Mouse (Mus musculus) limb, embryonic 14.5 days (tissue): ENCODE measurements at regions not wholly inside any gene's neighbourhood (a gene's known extent, or its start where the extent isn't known, plus 50 kb on each side); places are given as distances from the start of the nearest gene placed in this dataset.

Source experiments
- ATAC-seq: fragments of 200-750 bp; cut with Nextera tagmentation; 2 replicates; pipeline ENCODE4 v1.8.0; 2017; ENCODE audit warnings: low read depth, moderate number of reproducible peaks, moderate TSS enrichment; ENCODE audit not compliant: low FRiP score
- DNase-seq: peaks from one replicate; pipeline ENCODE4 v3.0.0-alpha.2; 2015; ENCODE audit warnings: low spot score
- H3K27ac ChIP-seq: fragments of 300-500 bp; sonication (generic); replicated peaks from 2 replicates; pipeline ENCODE4 v1.5.1; 2014; ENCODE audit warnings: low read depth, mild to moderate bottlenecking, low read length, moderate library complexity, mixed read lengths
- H3K27me3 ChIP-seq: fragments of 300-500 bp; sonication (generic); 2 replicates; pipeline ENCODE4 v1.6.1; 2014; ENCODE audit warnings: low read length, mixed read lengths; ENCODE audit not compliant: control insufficient read depth, insufficient read depth
- H3K36me3 ChIP-seq: fragments of 300-500 bp; sonication (generic); 2 replicates; pipeline ENCODE4 v1.6.1; 2014; ENCODE audit warnings: mild to moderate bottlenecking, low read length, moderate library complexity, mixed read lengths; ENCODE audit not compliant: control insufficient read depth, insufficient read depth
- H3K4me1 ChIP-seq: fragments of 300-500 bp; sonication (generic); 2 replicates; pipeline ENCODE4 v1.6.1; 2014; ENCODE audit warnings: antibody characterized with exemption, low read length, mixed read lengths; ENCODE audit not compliant: control insufficient read depth, insufficient read depth
- H3K4me2 ChIP-seq: fragments of 300-500 bp; sonication (generic); replicated peaks from 2 replicates; pipeline ENCODE4 v1.6.1; 2014; ENCODE audit warnings: low read depth, mild to moderate bottlenecking, low read length, moderate library complexity; ENCODE audit not compliant: severe bottlenecking
- H3K4me3 ChIP-seq: fragments of 300-500 bp; sonication (generic); replicated peaks from 2 replicates; pipeline ENCODE4 v1.5.1; 2014; ENCODE audit warnings: low read length
- H3K9ac ChIP-seq: fragments of 300-500 bp; sonication (generic); 2 replicates; pipeline ENCODE4 v1.6.1; 2014; ENCODE audit warnings: mild to moderate bottlenecking, low read depth, low read length, moderate library complexity; ENCODE audit not compliant: severe bottlenecking
- H3K9me3 ChIP-seq: fragments of 300-500 bp; sonication (generic); 2 replicates; pipeline ENCODE4 v1.6.1; 2016; ENCODE audit warnings: low read length; ENCODE audit not compliant: control insufficient read depth
- POLR2A ChIP-seq: fragments of 200-500 bp; IDR thresholded peaks from 2 replicates; pipeline ENCODE4 v1.8.0; 2012; ENCODE audit warnings: inconsistent platforms, mild to moderate bottlenecking, moderate library complexity, borderline replicate concordance; ENCODE audit not compliant: insufficient read depth, insufficient read length; ENCODE audit errors: extremely low read depth
- WGBS: fragments of 180-500 bp; shearing (Covaris S2); extraction: QIAGEN DNeasy Blood & Tissue Kit; methylation state at CpG from one replicate; pipeline ENCODE4 v1.1.7; 2014; 5-methylcytosine and 5-hydroxymethylcytosine counted together

- H3K9me3 ChIP-seq = no peaks in the 10 kb centered on the region
- no peak overlapping the region for H3K4me3 ChIP-seq
- H3K4me1 ChIP-seq = no peaks in the 10 kb centered on the region
- no peak overlapping the region for H3K4me2 ChIP-seq
- H3K27ac ChIP-seq = no peak overlapping the region
- TF ChIP-seq POLR2A = no peak
- ATAC-seq (no peak), DNase-seq (no peak)
- no peaks in the 10 kb centered on the region for H3K27me3 ChIP-seq
- H3K9ac ChIP-seq = no peak overlapping the region
- H3K36me3 ChIP-seq = no peaks in the 10 kb centered on the region
- 71% methylated on average over 2 of the region's 2 CpGs for WGBS
Observed at GRCm38 (mm10) chr12:7906831-7907230, 70.6 kb upstream of the Apob start.

- Histone ChIP-seq H3K36me3 (no peaks in the 10 kb centered on the region), H3K4me2 (no peak overlapping the region), H3K4me3 (no peak overlapping the region), H3K27ac (no peak overlapping the region), H3K9ac (no peak overlapping the region), H3K27me3 (no peaks in the 10 kb centered on the region), H3K9me3 (no peaks in the 10 kb centered on the region), H3K4me1 (no peaks in the 10 kb centered on the region)
- TF ChIP-seq POLR2A = no peak
- DNase-seq (no peak), ATAC-seq (no peak)
- 73% methylated on average over 9 of the region's 9 CpGs for WGBS
Observed at GRCm38 (mm10) chr12:7909746-7910360, 67.6 kb upstream of the Apob start.

- Histone ChIP-seq H3K9me3 (no peaks in the 10 kb centered on the region), H3K27ac (no peak overlapping the region), H3K4me3 (no peak overlapping the region), H3K27me3 (no peaks in the 10 kb centered on the region), H3K36me3 (no peaks in the 10 kb centered on the region), H3K4me2 (no peak overlapping the region), H3K9ac (no peak overlapping the region), H3K4me1 (no peaks in the 10 kb centered on the region)
- ATAC-seq = no peak
- 52% methylated on average over 2 of the region's 2 CpGs for WGBS
- no peak for TF ChIP-seq POLR2A
- no peak for DNase-seq
Observed at GRCm38 (mm10) chr12:7910509-7910908, 66.9 kb upstream of the Apob start.

- ATAC-seq (no peak), DNase-seq (no peak)
- WGBS = 74% methylated on average over 1 of the region's 1 CpGs
- Histone ChIP-seq H3K27ac (no peak overlapping the region), H3K9me3 (no peaks in the 10 kb centered on the region), H3K4me3 (no peak overlapping the region), H3K4me1 (no peaks in the 10 kb centered on the region), H3K27me3 (no peaks in the 10 kb centered on the region), H3K9ac (no peak overlapping the region), H3K36me3 (no peaks in the 10 kb centered on the region), H3K4me2 (no peak overlapping the region)
- no peak for TF ChIP-seq POLR2A
Observed at GRCm38 (mm10) chr12:7918385-7918784, 59.1 kb upstream of the Apob start.

GRCm38 (mm10) chr12:7918967-7919708, 58.3 kb upstream of the Apob start:
- TF ChIP-seq POLR2A = no peak
- Histone ChIP-seq H3K4me1 (no peaks in the 10 kb centered on the region), H3K9ac (no peak overlapping the region), H3K4me2 (no peak overlapping the region), H3K36me3 (no peaks in the 10 kb centered on the region), H3K4me3 (no peak overlapping the region), H3K9me3 (no peaks in the 10 kb centered on the region), H3K27ac (no peak overlapping the region), H3K27me3 (no peaks in the 10 kb centered on the region)
- 85% methylated on average over 4 of the region's 4 CpGs for WGBS
- DNase-seq (no peak), ATAC-seq (no peak)
